Mouse (Mus musculus): ENCODE measurements at regions not wholly inside any gene's neighbourhood (a gene's known extent, or its start where the extent isn't known, plus 50 kb on each side); places are given as distances from the start of the nearest gene placed in this dataset.

- no peak for TF ChIP-seq MAX (IDR thresholded peaks at IDR 0.05; ENCODE audit: low read depth)
- TF ChIP-seq TCF3 (IDR thresholded peaks at IDR 0.05; ENCODE audit: insufficient read length, low read depth): no peak
- no peak for TF ChIP-seq MYOG (IDR thresholded peaks at IDR 0.05; ENCODE audit: control insufficient read depth in 1 of 3, insufficient read depth in 1 of 3, insufficient read length in 2 of 3, low read depth in 2 of 3)
- no peak for TF ChIP-seq POLR2A (IDR thresholded peaks at IDR 0.05; ENCODE audit: insufficient read length, low read depth)
- no peak for TF ChIP-seq TCF12 (IDR thresholded peaks at IDR 0.05; ENCODE audit: insufficient read depth, poor library complexity, severe bottlenecking)
Observed at GRCm38 (mm10) chr4:71177661-71178060, 580.1 kb downstream of the Gm11232 start.

All from myocyte (in vitro differentiated cells).